Mouse (Mus musculus): ENCODE results near the gene Xpnpep1. TPM values are rescaled to one million over a fixed set of nuclear protein-coding genes. Genes with fewer than 3 reads are reported as not detected.

Xpnpep1 gene
- polyA plus RNA-seq, 1 experiment = not detected

GRCm38 (mm10) chr19:53029686-53030085, 10.3 kb downstream of the Xpnpep1 start:
- Histone ChIP-seq H3K27ac (ENCODE audit: insufficient read depth, low read depth, low read length) (no peak overlapping the region), H3K4me1 (ENCODE audit: control insufficient read depth, insufficient read depth, low read length) (peaks cover 4% of the 10 kb centered on the region), H3K4me3 (ENCODE audit: insufficient read depth, low read depth, low read length) (no peak overlapping the region)
- WGBS = 98% methylated on average over 5 of the region's 5 CpGs
- TF ChIP-seq CTCF (IDR thresholded peaks at IDR 0.05; ENCODE audit: insufficient read depth, low read depth, low read length) = no peak
- no peak for TF ChIP-seq POLR2A (IDR thresholded peaks at IDR 0.05; ENCODE audit: insufficient read depth, low read depth, low read length)

- peaks cover 4% of the 10 kb centered on the region for H3K4me1 ChIP-seq (ENCODE audit: control insufficient read depth, insufficient read depth, low read length)
- WGBS = 80% methylated on average over 7 of the region's 7 CpGs
- H3K27ac ChIP-seq (ENCODE audit: insufficient read depth, low read depth, low read length) = no peak overlapping the region
- TF ChIP-seq POLR2A (IDR thresholded peaks at IDR 0.05; ENCODE audit: insufficient read depth, low read depth, low read length) = no peak
- no peak for TF ChIP-seq CTCF (IDR thresholded peaks at IDR 0.05; ENCODE audit: insufficient read depth, low read depth, low read length)
- H3K4me3 ChIP-seq (ENCODE audit: insufficient read depth, low read depth, low read length) = no peak overlapping the region
Observed at GRCm38 (mm10) chr19:53029045-53029444, 11.0 kb downstream of the Xpnpep1 start.

- no peak overlapping the region for H3K27ac ChIP-seq (ENCODE audit: insufficient read depth, low read depth, low read length)
- H3K4me3 ChIP-seq (ENCODE audit: insufficient read depth, low read depth, low read length) = no peak overlapping the region
- peaks cover 5% of the 10 kb centered on the region for H3K4me1 ChIP-seq (ENCODE audit: control insufficient read depth, insufficient read depth, low read length)
- WGBS = 91% methylated on average over 12 of the region's 12 CpGs
- TF ChIP-seq POLR2A (IDR thresholded peaks at IDR 0.05; ENCODE audit: insufficient read depth, low read depth, low read length) = no peak
- TF ChIP-seq CTCF (IDR thresholded peaks at IDR 0.05; ENCODE audit: insufficient read depth, low read depth, low read length) = no peak
Observed at GRCm38 (mm10) chr19:53028216-53028615, 11.8 kb downstream of the Xpnpep1 start.

- Histone ChIP-seq H3K27ac (ENCODE audit: insufficient read depth, low read depth, low read length) (0 out of 2 replicates have a peak overlapping the region, but pooled peaks have one; percentile 2), H3K4me3 (ENCODE audit: insufficient read depth, low read depth, low read length) (no peak overlapping the region), H3K4me1 (ENCODE audit: control insufficient read depth, insufficient read depth, low read length) (peaks cover 29% of the 10 kb centered on the region)
- no peak for TF ChIP-seq POLR2A (IDR thresholded peaks at IDR 0.05; ENCODE audit: insufficient read depth, low read depth, low read length)
- TF ChIP-seq CTCF (IDR thresholded peaks at IDR 0.05; ENCODE audit: insufficient read depth, low read depth, low read length) = no peak
- 85% methylated on average over 10 of the region's 10 CpGs for WGBS
Observed at GRCm38 (mm10) chr19:53023189-53023588, 16.8 kb downstream of the Xpnpep1 start.

DNA sequence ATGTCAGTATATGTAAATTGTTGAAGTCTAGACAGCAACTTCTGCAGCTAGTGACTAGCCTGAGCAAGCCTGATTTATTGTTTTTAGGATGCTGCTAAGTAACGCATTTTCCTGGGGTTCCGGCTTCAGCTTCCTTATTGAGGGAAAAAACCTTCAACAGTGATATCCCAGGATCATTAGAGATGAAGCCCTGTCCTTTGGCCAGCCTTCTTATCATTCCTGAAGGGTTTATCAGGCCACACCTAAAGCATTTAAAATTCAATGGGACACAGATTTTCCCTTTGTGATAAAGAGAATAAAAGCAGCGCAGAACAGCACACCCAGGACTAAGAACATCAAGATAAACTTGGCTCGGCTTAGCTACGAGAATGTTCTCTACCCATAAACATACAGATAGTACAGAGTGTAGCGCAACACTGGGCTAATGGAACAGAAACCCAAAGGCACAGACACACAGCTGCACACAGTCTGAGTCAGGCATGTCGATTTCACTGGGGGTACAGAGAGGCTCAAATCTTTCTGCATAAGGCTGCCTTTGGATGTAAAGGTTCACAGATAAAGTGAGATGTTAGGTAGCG, 17.9 kb downstream of the Xpnpep1 start:
- Histone ChIP-seq H3K4me3 (ENCODE audit: insufficient read depth, low read depth, low read length) (no peak overlapping the region), H3K27ac (ENCODE audit: insufficient read depth, low read depth, low read length) (peak overlapping the region; percentile 67; the same call in 1 of the 2 replicates), H3K4me1 (ENCODE audit: control insufficient read depth, insufficient read depth, low read length) (peaks cover 35% of the 10 kb centered on the region)
- TF ChIP-seq POLR2A (IDR thresholded peaks at IDR 0.05; ENCODE audit: insufficient read depth, low read depth, low read length) (no peak), CTCF (IDR thresholded peaks at IDR 0.05; ENCODE audit: insufficient read depth, low read depth, low read length) (no peak)
- WGBS = 51% methylated on average over 8 of the region's 8 CpGs

DNA sequence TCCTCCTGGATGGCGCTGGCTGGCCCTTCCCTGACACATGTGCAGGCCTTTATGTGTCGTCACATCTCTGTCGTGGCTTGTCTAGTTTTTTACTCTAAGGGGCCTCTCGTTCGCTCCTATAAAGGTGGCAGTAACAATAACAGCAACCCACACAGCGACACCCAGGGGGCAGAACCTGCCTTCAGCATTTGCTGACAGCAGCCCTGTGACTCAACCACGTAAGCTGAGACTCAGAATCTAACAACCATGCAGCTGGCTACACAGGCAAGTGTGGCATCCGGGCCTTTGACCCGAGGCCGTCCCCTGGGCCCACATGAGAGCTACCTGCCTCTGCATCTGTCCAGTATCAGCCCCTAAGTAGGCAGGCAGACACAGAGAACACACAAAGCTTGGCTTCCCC, 18.5 kb downstream of the Xpnpep1 start:
- WGBS = 50% methylated on average over 10 of the region's 10 CpGs
- TF ChIP-seq POLR2A (IDR thresholded peaks at IDR 0.05; ENCODE audit: insufficient read depth, low read depth, low read length) = no peak
- TF ChIP-seq CTCF (IDR thresholded peaks at IDR 0.05; ENCODE audit: insufficient read depth, low read depth, low read length) = no peak
- Histone ChIP-seq H3K27ac (ENCODE audit: insufficient read depth, low read depth, low read length) (peak overlapping the region; percentile 67; the same call in 1 of the 2 replicates), H3K4me3 (ENCODE audit: insufficient read depth, low read depth, low read length) (no peak overlapping the region), H3K4me1 (ENCODE audit: control insufficient read depth, insufficient read depth, low read length) (peaks cover 37% of the 10 kb centered on the region)

DNA sequence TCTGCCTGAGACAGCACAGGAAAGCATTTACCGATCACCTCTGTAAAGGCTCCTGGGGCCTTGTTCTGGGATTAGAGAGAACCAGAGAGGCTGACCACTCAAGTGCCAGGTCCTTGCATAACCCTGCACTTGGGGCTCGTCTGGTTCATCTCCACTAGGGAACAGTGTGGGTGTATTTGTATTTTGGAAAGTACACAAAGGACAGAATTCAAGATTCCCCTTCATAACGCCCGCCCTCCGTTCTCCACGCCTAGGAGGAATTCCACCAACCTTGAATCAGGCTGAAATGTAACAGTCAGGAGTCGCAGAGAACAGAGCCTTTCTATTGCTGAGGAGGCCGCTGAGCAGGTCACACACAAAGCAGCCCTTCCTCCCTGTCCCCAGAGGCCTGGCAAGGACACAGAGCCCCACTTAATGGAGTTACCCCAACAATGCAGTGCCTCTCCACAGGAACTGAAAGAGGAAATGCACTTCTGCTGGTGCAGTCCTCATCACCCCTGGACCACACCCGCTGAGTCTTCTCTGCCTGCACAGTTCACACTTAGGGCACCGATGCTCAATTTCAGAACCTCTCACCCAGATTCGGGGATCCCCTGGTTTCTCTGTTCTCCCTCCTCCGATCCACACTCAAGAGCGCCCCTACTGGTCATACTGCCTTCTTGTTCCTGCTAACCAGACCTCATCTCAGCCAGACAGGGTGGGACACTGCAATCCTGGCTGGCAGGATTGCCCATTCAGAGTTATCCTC, 20.1 kb downstream of the Xpnpep1 start:
- TF ChIP-seq CTCF (IDR thresholded peaks at IDR 0.05; ENCODE audit: insufficient read depth, low read depth, low read length) (peak; percentile 34; the same call in 1 of the 2 replicates), POLR2A (IDR thresholded peaks at IDR 0.05; ENCODE audit: insufficient read depth, low read depth, low read length) (no peak)
- Histone ChIP-seq H3K4me1 (ENCODE audit: control insufficient read depth, insufficient read depth, low read length) (peaks cover 44% of the 10 kb centered on the region), H3K4me3 (ENCODE audit: insufficient read depth, low read depth, low read length) (no peak overlapping the region), H3K27ac (ENCODE audit: insufficient read depth, low read depth, low read length) (peak overlapping the region; percentile 37; the same call in 1 of the 2 replicates)
- WGBS = 42% methylated on average over 13 of the region's 13 CpGs

DNA sequence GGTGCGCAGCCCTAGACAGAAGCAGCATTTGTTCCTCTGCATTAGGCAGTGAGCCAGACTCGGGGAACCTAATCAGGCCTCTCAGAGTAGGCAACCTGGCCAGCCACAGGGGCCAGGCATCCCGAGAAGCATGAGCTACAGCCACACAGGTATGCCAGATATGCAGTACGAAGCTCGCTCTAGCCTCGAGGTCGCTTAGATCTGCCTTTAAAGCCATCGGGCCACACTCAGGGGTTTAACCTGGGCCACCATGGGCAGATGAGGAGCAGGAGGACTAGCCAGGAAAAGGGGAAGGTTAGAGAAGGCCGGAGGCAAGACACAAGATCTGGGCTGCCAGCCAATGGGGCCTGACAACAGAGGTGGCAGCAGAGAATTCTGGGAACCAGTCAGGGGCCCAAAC, 22.1 kb downstream of the Xpnpep1 start:
- WGBS = 79% methylated on average over 9 of the region's 9 CpGs
- Histone ChIP-seq H3K4me3 (ENCODE audit: insufficient read depth, low read depth, low read length) (no peak overlapping the region), H3K4me1 (ENCODE audit: control insufficient read depth, insufficient read depth, low read length) (peaks cover 53% of the 10 kb centered on the region), H3K27ac (ENCODE audit: insufficient read depth, low read depth, low read length) (no peak overlapping the region)
- 0 out of 2 replicates have a peak, but pooled peaks have one; percentile 19 for TF ChIP-seq POLR2A (IDR thresholded peaks at IDR 0.05; ENCODE audit: insufficient read depth, low read depth, low read length)
- TF ChIP-seq CTCF (IDR thresholded peaks at IDR 0.05; ENCODE audit: insufficient read depth, low read depth, low read length) = no peak

GRCm38 (mm10) chr19:53017248-53017647, 22.8 kb downstream of the Xpnpep1 start:
- TF ChIP-seq CTCF (IDR thresholded peaks at IDR 0.05; ENCODE audit: insufficient read depth, low read depth, low read length) (no peak), POLR2A (IDR thresholded peaks at IDR 0.05; ENCODE audit: insufficient read depth, low read depth, low read length) (no peak)
- H3K4me3 ChIP-seq (ENCODE audit: insufficient read depth, low read depth, low read length) = no peak overlapping the region
- H3K4me1 ChIP-seq (ENCODE audit: control insufficient read depth, insufficient read depth, low read length) = peaks cover 48% of the 10 kb centered on the region
- 75% methylated on average over 11 of the region's 11 CpGs for WGBS
- no peak overlapping the region for H3K27ac ChIP-seq (ENCODE audit: insufficient read depth, low read depth, low read length)

Data from olfactory bulb, adult 2 months (tissue).